8 mouse cellular contexts compared by ENCODE assay signal in genomic region chr6:128334397-128335124, GRCm38 (mm10). TPM values are rescaled to one million over a fixed set of nuclear protein-coding genes. Genes with fewer than 3 reads are reported as not detected.
A peak's percentile ranks its signal among the peaks of the same experiment; 100 is the strongest.
DNase-seq lines count a peak whose midpoint lies in the region; ATAC-seq and TF ChIP-seq lines count a peak whose summit lies in the region.

No protein-coding gene starts in this region.

- no peak overlapping the region for H3K9ac ChIP-seq in forebrain, embryonic 11.5 days (ENCODE audit: low read length)
- H3K9ac ChIP-seq in heart, embryonic 16.5 days (ENCODE audit: low read length) = 0 out of 2 replicates have a peak overlapping the region, but pooled peaks have one; percentile 0
- no peak overlapping the region for H3K9ac ChIP-seq in liver, embryonic 13.5 days
- H3K9ac ChIP-seq in neural tube, embryonic 11.5 days (ENCODE audit: low read length) = no peak overlapping the region

- TF ChIP-seq CTCF in E14TG2a.4 (conservative IDR thresholded peaks at IDR 0.05; ENCODE audit: low read length) = peak; percentile 94
- peak; percentile 66; the same call in 1 of the 2 replicates for TF ChIP-seq CTCF in brain, embryonic 14.5 days (IDR thresholded peaks at IDR 0.05; ENCODE audit: borderline replicate concordance, extremely low read depth, insufficient read depth, insufficient read length)

- H3K4me2 ChIP-seq in forebrain, embryonic 11.5 days (ENCODE audit: low read depth, low read length, severe bottlenecking) = no peak overlapping the region
- H3K4me2 ChIP-seq in heart, embryonic 16.5 days (ENCODE audit: low read depth, low read length) = peak overlapping the region; percentile 26
- no peak overlapping the region for H3K4me2 ChIP-seq in liver, embryonic 13.5 days
- no peak overlapping the region for H3K4me2 ChIP-seq in neural tube, embryonic 11.5 days (ENCODE audit: low read depth)

- H3K27me3 ChIP-seq in E14TG2a.4 (ENCODE audit: insufficient read depth, low read length) = no peaks in the 10 kb centered on the region
- H3K27me3 ChIP-seq in forebrain, embryonic 11.5 days (ENCODE audit: control insufficient read depth, insufficient read depth, low read length) = no peaks in the 10 kb centered on the region
- H3K27me3 ChIP-seq in heart, embryonic 16.5 days (ENCODE audit: control insufficient read depth, insufficient read depth, low read length) = no peaks in the 10 kb centered on the region
- H3K27me3 ChIP-seq in liver, embryonic 13.5 days = no peaks in the 10 kb centered on the region
- H3K27me3 ChIP-seq in neural tube, embryonic 11.5 days (ENCODE audit: control insufficient read depth, insufficient read depth, low read length) = no peaks in the 10 kb centered on the region

- peak; percentile 88 for DNase-seq in brain, embryonic 14.5 days (ENCODE audit: low read depth)
- DNase-seq in forebrain, embryonic 11.5 days (ENCODE audit: low spot score) = peak; percentile 81
- peak; percentile 74 for DNase-seq in kidney, postnatal 14 days
- peak; percentile 18 for DNase-seq in liver, embryonic 13.5 days
- peak; percentile 82 for DNase-seq in neural tube, embryonic 11.5 days (ENCODE audit: low spot score)
- DNase-seq in thymus, postnatal 0 days (ENCODE audit: low spot score) = peak; percentile 70

- no peak for TF ChIP-seq POLR2A in brain, embryonic 14.5 days (IDR thresholded peaks at IDR 0.05; ENCODE audit: borderline replicate concordance, extremely low read depth, insufficient read depth, insufficient read length, poor library complexity, severe bottlenecking)

- H3K27ac ChIP-seq in forebrain, embryonic 11.5 days (ENCODE audit: low read depth, low read length) = no peak overlapping the region
- H3K27ac ChIP-seq in heart, embryonic 16.5 days (ENCODE audit: low read length) = no peak overlapping the region
- H3K27ac ChIP-seq in liver, embryonic 13.5 days = no peak overlapping the region
- no peak overlapping the region for H3K27ac ChIP-seq in neural tube, embryonic 11.5 days (ENCODE audit: low read depth, low read length)

- no peaks in the 10 kb centered on the region for H3K9me3 ChIP-seq in E14TG2a.4 (ENCODE audit: low read length)
- peaks cover 2% of the 10 kb centered on the region; the same call in 1 of the 2 replicates for H3K9me3 ChIP-seq in forebrain, embryonic 11.5 days (ENCODE audit: control insufficient read depth, low read length)
- no peaks in the 10 kb centered on the region for H3K9me3 ChIP-seq in heart, embryonic 16.5 days (replicated peaks; ENCODE audit: control insufficient read depth, low read length)
- no peaks in the 10 kb centered on the region for H3K9me3 ChIP-seq in liver, embryonic 13.5 days (replicated peaks)
- H3K9me3 ChIP-seq in neural tube, embryonic 11.5 days (ENCODE audit: control insufficient read depth, low read length) = no peaks in the 10 kb centered on the region

- ATAC-seq in forebrain, embryonic 11.5 days (replicated peaks; ENCODE audit: low FRiP score) = peak; percentile 82
- ATAC-seq in heart, embryonic 16.5 days (replicated peaks; ENCODE audit: extremely low read depth, insufficient read depth, low FRiP score) = peak; percentile 47; the same call in 1 of the 2 replicates
- ATAC-seq in liver, embryonic 13.5 days (ENCODE audit: low read depth) = peak; percentile 52; the same call in 1 of the 2 replicates
- peak; percentile 86 for ATAC-seq in neural tube, embryonic 11.5 days (ENCODE audit: insufficient read depth, low FRiP score, low TSS enrichment)

- H3K36me3 ChIP-seq in E14TG2a.4 (ENCODE audit: insufficient read depth, low read length) = peaks cover 35% of the 10 kb centered on the region
- H3K36me3 ChIP-seq in forebrain, embryonic 11.5 days (ENCODE audit: control insufficient read depth, insufficient read depth, low read length) = peaks cover 9% of the 10 kb centered on the region
- H3K36me3 ChIP-seq in heart, embryonic 16.5 days (ENCODE audit: control insufficient read depth, insufficient read depth) = peaks cover 23% of the 10 kb centered on the region
- peaks cover 10% of the 10 kb centered on the region for H3K36me3 ChIP-seq in liver, embryonic 13.5 days
- H3K36me3 ChIP-seq in neural tube, embryonic 11.5 days (ENCODE audit: control insufficient read depth, insufficient read depth, low read length) = peaks cover 5% of the 10 kb centered on the region; the same call in 1 of the 2 replicates

- peaks cover 70% of the 10 kb centered on the region for H3K4me1 ChIP-seq in E14TG2a.4 (replicated peaks; ENCODE audit: low read depth, low read length)
- H3K4me1 ChIP-seq in forebrain, embryonic 11.5 days (replicated peaks; ENCODE audit: control insufficient read depth, insufficient read depth, low read length) = peaks cover 3% of the 10 kb centered on the region; the same call in 1 of the 2 replicates
- peaks cover 13% of the 10 kb centered on the region for H3K4me1 ChIP-seq in heart, embryonic 16.5 days (ENCODE audit: control insufficient read depth, insufficient read depth, low read length)
- H3K4me1 ChIP-seq in liver, embryonic 13.5 days (replicated peaks) = peaks cover 24% of the 10 kb centered on the region
- H3K4me1 ChIP-seq in neural tube, embryonic 11.5 days (ENCODE audit: control insufficient read depth, insufficient read depth, low read length) = no peaks in the 10 kb centered on the region

- H3K4me3 ChIP-seq in E14TG2a.4 (replicated peaks; ENCODE audit: low read length) = peak overlapping the region; percentile 17; the same call in 1 of the 2 replicates
- no peak overlapping the region for H3K4me3 ChIP-seq in forebrain, embryonic 11.5 days (ENCODE audit: low read depth, low read length)
- no peak overlapping the region for H3K4me3 ChIP-seq in heart, embryonic 16.5 days (ENCODE audit: low read length)
- no peak overlapping the region for H3K4me3 ChIP-seq in liver, embryonic 13.5 days (replicated peaks)
- no peak overlapping the region for H3K4me3 ChIP-seq in neural tube, embryonic 11.5 days (ENCODE audit: low read depth, low read length)

- WGBS in forebrain, embryonic 11.5 days = 16% methylated on average over 12 of the region's 12 CpGs
- WGBS in heart, embryonic 16.5 days = 7% methylated on average over 12 of the region's 12 CpGs
- WGBS in liver, embryonic 13.5 days (ENCODE audit: insufficient replicate concordance) = 24% methylated on average over 12 of the region's 12 CpGs
- WGBS in neural tube, embryonic 11.5 days = 29% methylated on average over 12 of the region's 12 CpGs

RNA-seq across cellular contexts. Expression of gene Tulp3, which starts 21.1 kb away (rescaled TPM):
- 38.4 and 39.0 TPM in 2 replicates for polyA plus RNA-seq in brain, embryonic 14.5 days (2012; rRNA removed)
- polyA plus RNA-seq in forebrain, embryonic 11.5 days (2014; fragmentation: Nextera tagmentation; extraction: Ambion mirVana) = 17.7 and 23.7 TPM in 2 replicates
- polyA plus RNA-seq in heart, embryonic 16.5 days (2015; fragmentation: Nextera tagmentation; extraction: Ambion mirVana) = 11.0 and 11.1 TPM in 2 replicates
- 2.5 TPM in 2 replicates for polyA plus RNA-seq in liver, embryonic 13.5 days (2015; fragmentation: Nextera tagmentation; extraction: Ambion mirVana)
- 17.4 and 18.6 TPM in 2 replicates for polyA plus RNA-seq in neural tube, embryonic 11.5 days (2014; fragmentation: Nextera tagmentation; extraction: Ambion mirVana)
- polyA plus RNA-seq in thymus, postnatal 0 days (2015; fragmentation: Nextera tagmentation; extraction: Ambion mirVana) = 12.2 and 13.4 TPM in 2 replicates

RNA-seq across cellular contexts. Expression of gene Rhno1, which starts 28.1 kb away (rescaled TPM):
- 35.0 and 43.8 TPM in 2 replicates for polyA plus RNA-seq in brain, embryonic 14.5 days (2012; rRNA removed)
- 197 and 205 TPM in 2 replicates for polyA plus RNA-seq in forebrain, embryonic 11.5 days (2014; fragmentation: Nextera tagmentation; extraction: Ambion mirVana)
- polyA plus RNA-seq in heart, embryonic 16.5 days (2015; fragmentation: Nextera tagmentation; extraction: Ambion mirVana) = 79.2 and 82.5 TPM in 2 replicates
- polyA plus RNA-seq in liver, embryonic 13.5 days (2015; fragmentation: Nextera tagmentation; extraction: Ambion mirVana) = 64.3 and 70.5 TPM in 2 replicates
- 166 and 175 TPM in 2 replicates for polyA plus RNA-seq in neural tube, embryonic 11.5 days (2014; fragmentation: Nextera tagmentation; extraction: Ambion mirVana)
- polyA plus RNA-seq in thymus, postnatal 0 days (2015; fragmentation: Nextera tagmentation; extraction: Ambion mirVana) = 133 and 144 TPM in 2 replicates

RNA-seq across cellular contexts. Expression of gene Foxm1, which starts 28.2 kb away (rescaled TPM):
- polyA plus RNA-seq in brain, embryonic 14.5 days (2012; rRNA removed) = 38.3 and 70.8 TPM in 2 replicates
- polyA plus RNA-seq in forebrain, embryonic 11.5 days (2014; fragmentation: Nextera tagmentation; extraction: Ambion mirVana) = 89.6 and 91.9 TPM in 2 replicates
- 26.3 and 26.4 TPM in 2 replicates for polyA plus RNA-seq in heart, embryonic 16.5 days (2015; fragmentation: Nextera tagmentation; extraction: Ambion mirVana)
- polyA plus RNA-seq in liver, embryonic 13.5 days (2015; fragmentation: Nextera tagmentation; extraction: Ambion mirVana) = 12.2 and 14.7 TPM in 2 replicates
- 52.1 and 54.7 TPM in 2 replicates for polyA plus RNA-seq in neural tube, embryonic 11.5 days (2014; fragmentation: Nextera tagmentation; extraction: Ambion mirVana)
- polyA plus RNA-seq in thymus, postnatal 0 days (2015; fragmentation: Nextera tagmentation; extraction: Ambion mirVana) = 22.0 and 23.9 TPM in 2 replicates

RNA-seq across cellular contexts. Expression of gene Tead4, which starts 33.9 kb away (rescaled TPM):
- polyA plus RNA-seq in brain, embryonic 14.5 days (2012; rRNA removed) = 0.28 and 0.81 TPM in 2 replicates
- 1.1 TPM in 2 replicates for polyA plus RNA-seq in forebrain, embryonic 11.5 days (2014; fragmentation: Nextera tagmentation; extraction: Ambion mirVana)
- 2.5 and 2.7 TPM in 2 replicates for polyA plus RNA-seq in heart, embryonic 16.5 days (2015; fragmentation: Nextera tagmentation; extraction: Ambion mirVana)
- polyA plus RNA-seq in liver, embryonic 13.5 days (2015; fragmentation: Nextera tagmentation; extraction: Ambion mirVana) = 0.46 and 0.77 TPM in 2 replicates
- polyA plus RNA-seq in neural tube, embryonic 11.5 days (2014; fragmentation: Nextera tagmentation; extraction: Ambion mirVana) = 1.9 TPM in 2 replicates
- 0.19 and 0.36 TPM in 2 replicates for polyA plus RNA-seq in thymus, postnatal 0 days (2015; fragmentation: Nextera tagmentation; extraction: Ambion mirVana)

RNA-seq across cellular contexts. Expression of gene Tex52, which starts 40.7 kb away (rescaled TPM):
- 1.1 and 1.2 TPM in 2 replicates for polyA plus RNA-seq in brain, embryonic 14.5 days (2012; rRNA removed)
- 0.51 and 0.84 TPM in 2 replicates for polyA plus RNA-seq in forebrain, embryonic 11.5 days (2014; fragmentation: Nextera tagmentation; extraction: Ambion mirVana)
- 0.14 and 0.22 TPM in 2 replicates for polyA plus RNA-seq in heart, embryonic 16.5 days (2015; fragmentation: Nextera tagmentation; extraction: Ambion mirVana)
- not detected in 2 replicates for polyA plus RNA-seq in liver, embryonic 13.5 days (2015; fragmentation: Nextera tagmentation; extraction: Ambion mirVana)
- 0.34 and 0.66 TPM in 2 replicates for polyA plus RNA-seq in neural tube, embryonic 11.5 days (2014; fragmentation: Nextera tagmentation; extraction: Ambion mirVana)
- polyA plus RNA-seq in thymus, postnatal 0 days (2015; fragmentation: Nextera tagmentation; extraction: Ambion mirVana) = 0.26 and 0.57 TPM in 2 replicates

Comparison
In these comparisons a context has a peak if more than half of its experiments do, and no peak if none do; other contexts are left out.
1. DNase-seq: peak in every context shown above with its lines; median percentile 88 in brain, embryonic 14.5 days; 82 in neural tube, embryonic 11.5 days; 81 in forebrain, embryonic 11.5 days; 74 in kidney, postnatal 14 days; 70 in thymus, postnatal 0 days; 18 in liver, embryonic 13.5 days.